Comparison of ENCODE assay signal across 16 mouse cellular contexts in the genomic region with DNA sequence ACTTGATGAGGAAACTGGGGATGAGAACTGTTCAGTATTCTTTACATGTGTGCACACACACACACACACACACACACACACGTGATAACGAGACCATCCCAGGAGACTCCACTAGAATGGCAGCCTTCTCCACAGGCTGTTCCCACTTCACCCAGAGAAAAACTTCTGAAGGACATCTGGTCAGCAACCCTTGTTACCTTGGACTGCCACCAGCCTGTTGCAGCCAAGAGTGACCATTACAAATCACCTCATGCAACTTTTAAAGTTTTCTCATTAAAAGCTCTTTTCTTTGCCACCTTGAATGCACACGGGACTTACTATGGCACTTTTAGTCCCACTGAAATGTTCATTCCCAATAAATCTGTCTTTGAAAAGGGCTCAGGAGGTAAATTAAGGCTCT. TPM values are rescaled to one million over a fixed set of nuclear protein-coding genes. Genes with fewer than 3 reads are reported as not detected.
"Had no signal": no experiment of that assay in that cellular context is flagged by ENCODE, and none has a peak within 500 bp of the region (broad histone marks: within the 10 kb centered on the region; RNA-seq: fewer than 3 reads in every experiment).

No protein-coding gene starts in this region.

- H3K4me3 ChIP-seq: left cerebral cortex, adult 2 months; limb, embryonic 15.5 days; liver, embryonic 12.5 days; midbrain, embryonic 12.5 days had no signal

- ATAC-seq: inflammation-experienced regulatory T-cells, adult 6 months; intestine, postnatal 0 days; liver, embryonic 12.5 days; midbrain, embryonic 16.5 days had no signal

- H3K9me3 ChIP-seq: limb, embryonic 15.5 days; liver, embryonic 12.5 days; midbrain, embryonic 12.5 days had no signal

- H3K27me3 ChIP-seq: limb, embryonic 15.5 days; liver, embryonic 12.5 days; midbrain, embryonic 12.5 days had no signal

- H3K9ac ChIP-seq: limb, embryonic 15.5 days; liver, embryonic 12.5 days; lung, embryonic 14.5 days; midbrain, embryonic 12.5 days had no signal

- H3K27ac ChIP-seq: left cerebral cortex, adult 2 months; limb, embryonic 15.5 days; liver, embryonic 12.5 days; midbrain, embryonic 12.5 days had no signal

- H3K4me2 ChIP-seq: limb, embryonic 15.5 days; liver, embryonic 12.5 days; lung, embryonic 14.5 days; midbrain, embryonic 12.5 days had no signal

- DNase-seq: lung, embryonic 14.5 days; lung, postnatal 10 days; right cerebral cortex, adult 18-20 months; right cerebral cortex, postnatal 25 days had no signal

- H3K36me3 ChIP-seq: limb, embryonic 15.5 days; liver, embryonic 12.5 days; midbrain, embryonic 12.5 days had no signal

- H3K4me1 ChIP-seq: limb, embryonic 15.5 days; liver, embryonic 12.5 days; midbrain, embryonic 12.5 days had no signal

RNA-seq across cellular contexts. Expression of a gene that starts 7.4 kb away (rescaled TPM):
- total RNA-seq: megakaryocyte-erythroid progenitor cell, adult 5-6 weeks had no signal
- polyA plus RNA-seq: inflammation-experienced regulatory T-cells, adult 6 months; intestine, postnatal 0 days; large intestine, adult 2 months; liver, embryonic 16.5 days; small intestine, adult 2 months; stomach, embryonic 16.5 days had no signal

RNA-seq across cellular contexts. Expression of a gene that starts 13.6 kb away (rescaled TPM):
- total RNA-seq: megakaryocyte-erythroid progenitor cell, adult 5-6 weeks had no signal
- polyA plus RNA-seq: inflammation-experienced regulatory T-cells, adult 6 months had no signal
